Mouse (Mus musculus) spleen, embryonic (tissue): ENCODE results near the gene Astl.

ENCODE experiments used
- CTCF ChIA-PET: fragments of 350-600 bp; sonication (Branson Sonifier 250); formaldehyde crosslinking; loops from one replicate; lab custom pipeline; 2022; lab: Charles Lee

Gene Astl

DNA sequence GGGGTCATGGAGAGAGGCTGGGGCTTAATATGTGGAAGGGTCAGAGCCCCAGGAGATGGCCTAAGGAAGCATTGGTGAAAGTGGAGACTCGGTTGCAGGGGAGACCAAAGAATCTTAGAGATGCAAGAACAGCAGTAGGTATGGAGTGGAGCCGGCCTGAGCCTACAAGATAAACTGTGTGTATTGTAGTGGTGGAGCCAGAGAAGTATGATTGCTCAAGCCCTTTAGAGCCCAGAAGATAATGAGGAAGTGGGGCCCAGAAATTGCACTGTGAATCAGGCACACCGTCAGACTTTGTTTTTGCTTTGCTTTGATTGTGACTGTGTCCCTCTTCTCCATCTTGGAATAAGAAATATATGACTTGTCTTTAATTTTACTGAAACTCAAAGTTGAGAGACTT is 52.9 kb downstream of the Astl start:
- CTCF ChIA-PET, result no interaction called here

DNA sequence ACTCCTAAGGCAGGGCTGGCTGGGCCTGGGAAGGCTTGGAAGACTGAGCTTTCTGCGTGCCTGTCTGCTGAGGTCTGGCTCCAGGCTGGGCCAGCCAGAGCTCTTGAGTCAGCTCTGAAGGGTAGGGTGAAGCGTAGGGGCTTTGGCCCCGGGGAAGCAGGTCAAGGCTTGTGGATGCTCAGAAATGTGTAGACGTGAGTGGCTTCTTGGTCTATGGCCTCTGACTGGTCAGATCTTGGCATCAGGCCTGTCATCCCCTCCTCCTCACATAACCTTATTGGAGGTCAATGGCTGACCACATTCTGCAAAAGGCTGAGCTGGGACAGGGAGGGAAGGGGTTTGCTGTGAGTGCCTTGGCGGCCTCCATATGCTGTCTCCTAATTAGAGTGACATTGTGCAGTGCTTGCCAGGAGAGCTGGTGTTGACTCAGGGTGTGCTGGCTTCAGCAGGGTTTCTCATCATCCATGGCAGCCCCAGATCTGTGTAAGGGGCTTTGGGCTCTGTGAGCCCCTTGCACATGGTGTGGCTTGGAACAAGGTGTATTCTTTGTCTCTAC is 56.2 kb downstream of the Astl start:
- CTCF ChIA-PET, result no interaction called here

DNA sequence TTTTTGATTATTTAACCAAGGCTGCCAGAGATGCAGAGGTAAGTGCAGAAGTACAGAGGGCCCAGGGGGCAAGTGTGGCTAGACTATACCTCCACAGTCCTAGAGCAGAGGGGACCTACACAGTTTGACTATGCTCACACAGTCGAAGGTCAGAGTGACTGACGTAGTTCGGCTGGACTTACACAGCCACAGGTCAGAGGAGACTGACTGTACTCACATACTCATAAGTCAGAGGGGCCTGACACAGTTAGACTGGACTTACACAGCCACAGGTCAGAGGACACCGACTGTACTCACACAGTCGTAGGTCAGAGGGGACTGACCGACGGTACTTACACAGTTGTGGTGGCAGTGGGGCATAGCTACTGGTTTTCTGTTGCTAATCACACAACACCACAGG is 60.3 kb downstream of the Astl start:
- CTCF ChIA-PET, result no interaction called here
